Mouse (Mus musculus) spleen, adult 2 months (tissue): Measurements from ENCODE around the gene Uimc1.

Experiments
- CTCF ChIP-seq: fragments of 200-500 bp; IDR thresholded peaks from 2 replicates; pipeline ENCODE4 v1.5.1; 2011; ENCODE audit warnings: mild to moderate bottlenecking, inconsistent platforms; ENCODE audit not compliant: insufficient read depth, insufficient read length, insufficient replicate concordance; ENCODE audit errors: extremely low read depth
- POLR2A ChIP-seq: fragments of 200-500 bp; IDR thresholded peaks from 2 replicates; pipeline ENCODE4 v1.6.1; 2011; ENCODE audit warnings: low read depth, low read length, inconsistent platforms

DNA sequence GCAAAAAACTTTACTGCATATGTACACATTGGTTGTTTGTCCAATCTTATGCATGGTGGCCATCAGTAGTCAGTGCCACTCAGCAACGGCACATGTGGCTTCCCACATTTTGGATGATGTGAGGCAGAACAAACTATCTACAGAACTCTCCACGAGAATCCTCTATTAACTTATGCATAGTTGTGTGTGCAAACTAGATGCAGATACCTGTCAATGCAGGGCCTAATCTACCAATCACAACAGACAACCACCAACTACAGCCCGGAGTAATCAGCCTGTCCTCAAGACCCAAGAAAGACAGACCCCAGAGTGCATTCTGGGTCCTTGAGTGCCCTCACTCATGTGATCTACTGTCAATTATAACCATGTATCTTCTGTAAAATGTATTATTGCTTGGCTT lies 2.3 kb upstream of the Uimc1 start:
- TF ChIP-seq CTCF, result no peak
- no peak for TF ChIP-seq POLR2A
